Mouse (Mus musculus) spleen, postnatal 10 days (tissue): ENCODE measurements around the gene Stk11ip.

ENCODE experiments used
- DNase-seq, 2 experiments: peaks; one replicate each; pipeline ENCODE4 v3.0.0; 2021 to 2022; ENCODE audit warnings: low spot score in 2 of 2

The Stk11ip gene

GRCm38 (mm10) chr1:75570403-75570802 lies 49.1 kb downstream of the Stk11ip start:
- no peak for DNase-seq

- DNase-seq, result no peak
Measured at GRCm38 (mm10) chr1:75572776-75573175, 51.4 kb downstream of the Stk11ip start.

- no peak for DNase-seq
Measured at GRCm38 (mm10) chr1:75573715-75574114, 52.4 kb downstream of the Stk11ip start.

- DNase-seq, result no peak
Measured at GRCm38 (mm10) chr1:75574476-75575310, 53.4 kb downstream of the Stk11ip start.

- DNase-seq, result no peak
Measured at GRCm38 (mm10) chr1:75581936-75582624, 60.8 kb downstream of the Stk11ip start.

- DNase-seq, result no peak
Measured at GRCm38 (mm10) chr1:75582625-75582956, 61.3 kb downstream of the Stk11ip start.

- DNase-seq, result no peak
Measured at GRCm38 (mm10) chr1:75583034-75583433, 61.7 kb downstream of the Stk11ip start.

- no peak for DNase-seq
Measured at GRCm38 (mm10) chr1:75586791-75587190, 65.5 kb downstream of the Stk11ip start.
